Mouse (Mus musculus): ENCODE data around the gene Rsph9.

- TF ChIP-seq CTCF (IDR thresholded peaks at IDR 0.05; ENCODE audit: borderline replicate concordance, insufficient read depth, low read depth, low read length) (no peak), POLR2A (IDR thresholded peaks at IDR 0.05; ENCODE audit: borderline replicate concordance, insufficient read depth, low read length) (no peak)
Measured at GRCm38 (mm10) chr17:46091351-46091750, 52.7 kb downstream of the Rsph9 start.

Measured in cerebellum, adult 2 months (tissue).